ENCODE assay signal across 33 mouse cellular contexts in the genomic region with DNA sequence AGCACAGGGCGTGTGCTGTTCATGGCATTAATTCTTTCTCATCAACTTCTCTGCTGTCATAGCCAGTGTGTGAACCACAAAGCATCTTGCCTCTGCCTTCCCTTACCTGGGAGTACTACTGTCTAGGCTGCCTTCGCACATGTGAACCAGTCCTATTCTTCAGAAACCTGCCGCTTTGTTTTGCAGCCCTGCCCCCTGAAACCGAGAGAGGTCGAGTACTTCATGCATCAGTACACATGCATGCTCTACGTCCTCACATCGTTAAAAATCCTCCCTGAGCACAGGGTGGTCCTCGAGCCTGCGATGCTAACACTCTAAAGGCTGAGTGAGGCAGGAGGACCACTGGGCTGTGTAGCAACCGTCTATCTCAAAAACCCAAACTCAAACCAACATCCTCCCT. TPM values are rescaled to one million over a fixed set of nuclear protein-coding genes. Genes with fewer than 3 reads are reported as not detected.
DNase-seq lines count a peak whose midpoint lies in the region; ATAC-seq and TF ChIP-seq lines count a peak whose summit lies in the region.
"Had no signal": no experiment of that assay in that cellular context is flagged by ENCODE, and none has a peak within 500 bp of the region (broad histone marks: within the 10 kb centered on the region; RNA-seq: fewer than 3 reads in every experiment).

No protein-coding gene starts in this region.

- no peaks in the 10 kb centered on the region for H3K27me3 ChIP-seq in embryonic facial prominence, embryonic 14.5 days (replicated peaks; ENCODE audit: control insufficient read depth, insufficient read depth, low read length)
- no peaks in the 10 kb centered on the region for H3K27me3 ChIP-seq in embryonic facial prominence, embryonic 10.5 days (replicated peaks; ENCODE audit: low read depth, poor library complexity, severe bottlenecking)
- no peaks in the 10 kb centered on the region for H3K27me3 ChIP-seq in kidney, embryonic 14.5 days (ENCODE audit: control insufficient read depth, insufficient read depth, low read length)
- H3K27me3 ChIP-seq in midbrain, embryonic 15.5 days (replicated peaks), result no peaks in the 10 kb centered on the region
- H3K27me3 ChIP-seq in midbrain, postnatal 0 days (ENCODE audit: insufficient read depth, low read length), result no peaks in the 10 kb centered on the region
- H3K27me3 ChIP-seq: limb, embryonic 12.5 days; liver, embryonic 15.5 days; neural tube, embryonic 13.5 days had no signal

- 69% methylated on average over 10 of the region's 10 CpGs for WGBS in embryonic facial prominence, embryonic 14.5 days
- 69% methylated on average over 10 of the region's 10 CpGs for WGBS in embryonic facial prominence, embryonic 10.5 days
- WGBS in kidney, embryonic 14.5 days, result 41% methylated on average over 10 of the region's 10 CpGs
- 43% methylated on average over 10 of the region's 10 CpGs for WGBS in midbrain, embryonic 15.5 days
- WGBS in midbrain, postnatal 0 days, result 47% methylated on average over 10 of the region's 10 CpGs

- no peak overlapping the region for H3K4me3 ChIP-seq in embryonic facial prominence, embryonic 14.5 days (ENCODE audit: low read depth, low read length)
- H3K4me3 ChIP-seq in embryonic facial prominence, embryonic 10.5 days, result no peak overlapping the region
- no peak overlapping the region for H3K4me3 ChIP-seq in kidney, embryonic 14.5 days (ENCODE audit: low read length)
- no peak overlapping the region for H3K4me3 ChIP-seq in midbrain, embryonic 15.5 days
- H3K4me3 ChIP-seq in midbrain, postnatal 0 days (ENCODE audit: low read depth, low read length), result no peak overlapping the region
- H3K4me3 ChIP-seq: layer of hippocampus, adult 2 months; left cerebral cortex, adult 2 months; limb, embryonic 12.5 days; liver, embryonic 15.5 days; midbrain, embryonic 10.5 days; neural tube, embryonic 13.5 days had no signal

- no peak overlapping the region for H3K4me2 ChIP-seq in embryonic facial prominence, embryonic 14.5 days (ENCODE audit: low read depth, low read length)
- no peak overlapping the region for H3K4me2 ChIP-seq in kidney, embryonic 14.5 days (replicated peaks; ENCODE audit: low read depth, low read length)
- no peak overlapping the region for H3K4me2 ChIP-seq in midbrain, embryonic 15.5 days
- no peak overlapping the region for H3K4me2 ChIP-seq in midbrain, postnatal 0 days (ENCODE audit: low read depth, low read length, poor library complexity, severe bottlenecking)
- H3K4me2 ChIP-seq: heart, embryonic 11.5 days; limb, embryonic 12.5 days; liver, embryonic 15.5 days; neural tube, embryonic 13.5 days had no signal

- TF ChIP-seq CTCF in midbrain, postnatal 0 days (IDR thresholded peaks at IDR 0.05), result no peak

- no peaks in the 10 kb centered on the region for H3K4me1 ChIP-seq in embryonic facial prominence, embryonic 14.5 days (ENCODE audit: control insufficient read depth, insufficient read depth, low read length)
- no peaks in the 10 kb centered on the region for H3K4me1 ChIP-seq in embryonic facial prominence, embryonic 10.5 days
- H3K4me1 ChIP-seq in kidney, embryonic 14.5 days (ENCODE audit: control insufficient read depth, insufficient read depth, low read length), result peaks cover 6% of the 10 kb centered on the region; the same call in 1 of the 2 replicates
- peaks cover 3% of the 10 kb centered on the region; the same call in 1 of the 2 replicates for H3K4me1 ChIP-seq in midbrain, embryonic 15.5 days
- H3K4me1 ChIP-seq in midbrain, postnatal 0 days (ENCODE audit: insufficient read depth, low read length), result no peaks in the 10 kb centered on the region
- H3K4me1 ChIP-seq: limb, embryonic 12.5 days; liver, embryonic 15.5 days; neural tube, embryonic 13.5 days had no signal

- H3K9me3 ChIP-seq in embryonic facial prominence, embryonic 14.5 days (ENCODE audit: control insufficient read depth, low read length), result no peaks in the 10 kb centered on the region
- H3K9me3 ChIP-seq in embryonic facial prominence, embryonic 10.5 days, result no peaks in the 10 kb centered on the region
- no peaks in the 10 kb centered on the region for H3K9me3 ChIP-seq in kidney, embryonic 14.5 days (ENCODE audit: control insufficient read depth, low read length)
- no peaks in the 10 kb centered on the region for H3K9me3 ChIP-seq in midbrain, embryonic 15.5 days
- no peaks in the 10 kb centered on the region for H3K9me3 ChIP-seq in midbrain, postnatal 0 days (ENCODE audit: low read length)
- H3K9me3 ChIP-seq: limb, embryonic 12.5 days; liver, embryonic 15.5 days; midbrain, embryonic 10.5 days; neural tube, embryonic 13.5 days had no signal

- H3K9ac ChIP-seq in embryonic facial prominence, embryonic 14.5 days (ENCODE audit: low read depth, low read length), result peak overlapping the region; percentile 8; the same call in 1 of the 2 replicates
- no peak overlapping the region for H3K9ac ChIP-seq in kidney, embryonic 14.5 days (ENCODE audit: low read depth, low read length)
- no peak overlapping the region for H3K9ac ChIP-seq in midbrain, embryonic 15.5 days
- no peak overlapping the region for H3K9ac ChIP-seq in midbrain, postnatal 0 days (replicated peaks; ENCODE audit: low read length, poor library complexity, severe bottlenecking)
- H3K9ac ChIP-seq: limb, embryonic 12.5 days; liver, embryonic 15.5 days; neural tube, embryonic 13.5 days had no signal

- H3K27ac ChIP-seq in embryonic facial prominence, embryonic 14.5 days (replicated peaks; ENCODE audit: low read depth, low read length), result no peak overlapping the region
- no peak overlapping the region for H3K27ac ChIP-seq in embryonic facial prominence, embryonic 10.5 days (replicated peaks)
- no peak overlapping the region for H3K27ac ChIP-seq in kidney, embryonic 14.5 days (ENCODE audit: low read depth, low read length)
- H3K27ac ChIP-seq in midbrain, embryonic 15.5 days, result 0 out of 2 replicates have a peak overlapping the region, but pooled peaks have one; percentile 42
- no peak overlapping the region for H3K27ac ChIP-seq in midbrain, postnatal 0 days (ENCODE audit: low read depth, low read length)
- H3K27ac ChIP-seq: layer of hippocampus, adult 2 months; left cerebral cortex, adult 2 months; limb, embryonic 12.5 days; liver, embryonic 15.5 days; midbrain, embryonic 10.5 days; neural tube, embryonic 13.5 days had no signal

- DNase-seq in embryonic facial prominence, embryonic 14.5 days (ENCODE audit: low spot score), result no peak
- DNase-seq in embryonic facial prominence, embryonic 10.5 days (ENCODE audit: low spot score), result no peak
- no peak for DNase-seq in kidney, adult 8-10 months
- DNase-seq in midbrain, postnatal 0 days (ENCODE audit: low spot score), result no peak
- DNase-seq in cerebellum, adult 11 months, result no peak
- DNase-seq: adrenal gland, postnatal 36 days; gastrocnemius, postnatal 25 days; thymus, postnatal 14 days had no signal

- H3K36me3 ChIP-seq in embryonic facial prominence, embryonic 14.5 days (ENCODE audit: control insufficient read depth, insufficient read depth, low read length), result no peaks in the 10 kb centered on the region
- no peaks in the 10 kb centered on the region for H3K36me3 ChIP-seq in embryonic facial prominence, embryonic 10.5 days (replicated peaks)
- H3K36me3 ChIP-seq in kidney, embryonic 14.5 days (ENCODE audit: control insufficient read depth, insufficient read depth, low read length), result no peaks in the 10 kb centered on the region
- H3K36me3 ChIP-seq in midbrain, embryonic 15.5 days (replicated peaks), result no peaks in the 10 kb centered on the region
- no peaks in the 10 kb centered on the region for H3K36me3 ChIP-seq in midbrain, postnatal 0 days (ENCODE audit: insufficient read depth, low read length)
- H3K36me3 ChIP-seq: limb, embryonic 12.5 days; liver, embryonic 15.5 days; midbrain, embryonic 10.5 days; neural tube, embryonic 13.5 days had no signal

- no peak for ATAC-seq in embryonic facial prominence, embryonic 14.5 days (ENCODE audit: low read depth)
- ATAC-seq in kidney, embryonic 14.5 days (ENCODE audit: low FRiP score, low TSS enrichment), result 0 out of 2 replicates have a peak, but pooled peaks have one; percentile 12
- no peak for ATAC-seq in midbrain, embryonic 15.5 days (replicated peaks)
- ATAC-seq in midbrain, postnatal 0 days (ENCODE audit: low FRiP score), result no peak

RNA-seq across cellular contexts. Expression of a gene that starts 21.4 kb away (rescaled TPM):
- polyA plus RNA-seq in embryonic facial prominence, embryonic 14.5 days (2014; fragmentation: Nextera tagmentation; extraction: Ambion mirVana), result 8.3 and 12.4 TPM in 2 replicates
- 1.2 and 1.7 TPM in 2 replicates for polyA plus RNA-seq in embryonic facial prominence, embryonic 10.5 days (2016; fragmentation: Nextera tagmentation; extraction: Ambion mirVana)
- polyA plus RNA-seq in kidney, embryonic 14.5 days (2014; fragmentation: Nextera tagmentation; extraction: Ambion mirVana), result 3.1 and 3.6 TPM in 2 replicates
- polyA plus RNA-seq in midbrain, embryonic 15.5 days (2015; fragmentation: Nextera tagmentation; extraction: Ambion mirVana), result 1.6 and 2.2 TPM in 2 replicates
- 1.3 and 2.9 TPM in 2 replicates for total RNA-seq in midbrain, postnatal 0 days (2014; rRNA removed)
- polyA plus RNA-seq in midbrain, postnatal 0 days (2015; fragmentation: Nextera tagmentation; extraction: Ambion mirVana), result 1.9 and 2.8 TPM in 2 replicates

RNA-seq across cellular contexts. Expression of a gene that starts 26.8 kb away (rescaled TPM):
- 0.87 and 1.4 TPM in 2 replicates for polyA plus RNA-seq in embryonic facial prominence, embryonic 14.5 days (2014; fragmentation: Nextera tagmentation; extraction: Ambion mirVana)
- polyA plus RNA-seq in embryonic facial prominence, embryonic 10.5 days (2016; fragmentation: Nextera tagmentation; extraction: Ambion mirVana), result not detected in 2 replicates
- 0.69 TPM in 1 of 2 replicates, not detected in the other for polyA plus RNA-seq in kidney, embryonic 14.5 days (2014; fragmentation: Nextera tagmentation; extraction: Ambion mirVana)
- polyA plus RNA-seq in midbrain, embryonic 15.5 days (2015; fragmentation: Nextera tagmentation; extraction: Ambion mirVana), result 0.89 TPM in 1 of 2 replicates, not detected in the other
- not detected in 2 replicates for total RNA-seq in midbrain, postnatal 0 days (2014; rRNA removed)
- polyA plus RNA-seq in midbrain, postnatal 0 days (2015; fragmentation: Nextera tagmentation; extraction: Ambion mirVana), result not detected in 2 replicates
- total RNA-seq: gastrocnemius, adult 18-20 months; gastrocnemius, postnatal 25 days; layer of hippocampus, adult 2 months; layer of hippocampus, postnatal 14 days; left cerebral cortex, adult 2 months; left cerebral cortex, postnatal 25 days had no signal
- polyA plus RNA-seq: heart, embryonic 11.5 days; limb, embryonic 12.5 days; midbrain, embryonic 10.5 days; midbrain, embryonic 16.5 days; neural tube, embryonic 13.5 days had no signal

RNA-seq across cellular contexts. Expression of a gene that starts 35.1 kb away (rescaled TPM):
- not detected in 2 replicates for polyA plus RNA-seq in embryonic facial prominence, embryonic 14.5 days (2014; fragmentation: Nextera tagmentation; extraction: Ambion mirVana)
- not detected in 2 replicates for polyA plus RNA-seq in embryonic facial prominence, embryonic 10.5 days (2016; fragmentation: Nextera tagmentation; extraction: Ambion mirVana)
- polyA plus RNA-seq in kidney, embryonic 14.5 days (2014; fragmentation: Nextera tagmentation; extraction: Ambion mirVana), result not detected in 2 replicates
- not detected in 2 replicates for polyA plus RNA-seq in midbrain, embryonic 15.5 days (2015; fragmentation: Nextera tagmentation; extraction: Ambion mirVana)
- not detected in 2 replicates for total RNA-seq in midbrain, postnatal 0 days (2014; rRNA removed)
- not detected in 2 replicates for polyA plus RNA-seq in midbrain, postnatal 0 days (2015; fragmentation: Nextera tagmentation; extraction: Ambion mirVana)
- total RNA-seq: adrenal gland, adult 2 months; adrenal gland, postnatal 36 days; gastrocnemius, adult 18-20 months; gastrocnemius, postnatal 25 days; heart, postnatal 36 days; layer of hippocampus, adult 2 months; layer of hippocampus, postnatal 14 days; left cerebral cortex, adult 2 months; left cerebral cortex, postnatal 25 days; liver, adult 2 months; megakaryocyte progenitor cell, adult 5-6 weeks had no signal
- polyA plus RNA-seq: adrenal gland, adult 2 months; brain, embryonic 14.5 days; cerebellum, adult 2 months; cortical plate, adult 2 months; forebrain, embryonic 14.5 days; frontal cortex, adult 2 months; heart, embryonic 11.5 days; intestine, embryonic 16.5 days; limb, embryonic 12.5 days; liver, adult 2 months; liver, embryonic 15.5 days; midbrain, embryonic 10.5 days; midbrain, embryonic 16.5 days; neural tube, embryonic 13.5 days; small intestine, adult 2 months; stomach, embryonic 16.5 days had no signal

RNA-seq across cellular contexts. Expression of a gene that starts 35.8 kb away (rescaled TPM):
- 2.5 and 5.0 TPM in 2 replicates for polyA plus RNA-seq in embryonic facial prominence, embryonic 14.5 days (2014; fragmentation: Nextera tagmentation; extraction: Ambion mirVana)
- 1.2 and 2.7 TPM in 2 replicates for polyA plus RNA-seq in embryonic facial prominence, embryonic 10.5 days (2016; fragmentation: Nextera tagmentation; extraction: Ambion mirVana)
- polyA plus RNA-seq in kidney, embryonic 14.5 days (2014; fragmentation: Nextera tagmentation; extraction: Ambion mirVana), result 4.4 and 4.6 TPM in 2 replicates
- polyA plus RNA-seq in midbrain, embryonic 15.5 days (2015; fragmentation: Nextera tagmentation; extraction: Ambion mirVana), result 2.1 and 3.5 TPM in 2 replicates
- total RNA-seq in midbrain, postnatal 0 days (2014; rRNA removed), result 1.8 and 2.4 TPM in 2 replicates
- 3.6 and 4.4 TPM in 2 replicates for polyA plus RNA-seq in midbrain, postnatal 0 days (2015; fragmentation: Nextera tagmentation; extraction: Ambion mirVana)
